ENCODE assay signal across 15 mouse cellular contexts in genomic region chr5:72882412-72882765, GRCm38 (mm10). TPM values are rescaled to one million over a fixed set of nuclear protein-coding genes. Genes with fewer than 3 reads are reported as not detected.
A peak's percentile ranks its signal among the peaks of the same experiment; 100 is the strongest.
DNase-seq lines count a peak whose midpoint lies in the region; ATAC-seq and TF ChIP-seq lines count a peak whose summit lies in the region.
"Had no signal": no experiment of that assay in that cellular context is flagged by ENCODE, and none has a peak within 500 bp of the region (broad histone marks: within the 10 kb centered on the region; RNA-seq: fewer than 3 reads in every experiment).

No protein-coding gene starts in this region.

- 0 out of 2 replicates have a peak, but pooled peaks have one; percentile 17 for TF ChIP-seq POLR2A in heart, adult 2 months (IDR thresholded peaks at IDR 0.05; ENCODE audit: insufficient read depth, low read depth, low read length)

- peak overlapping the region; percentile 91 for H3K27ac ChIP-seq in heart, adult 2 months
- H3K27ac ChIP-seq: embryonic facial prominence, embryonic 12.5 days; forebrain, embryonic 12.5 days; stomach, embryonic 15.5 days had no signal

- no peaks in the 10 kb centered on the region; the same call in 1 of the 2 replicates for H3K36me3 ChIP-seq in heart, adult 2 months (ENCODE audit: control insufficient read depth, insufficient read depth, low read length)
- H3K36me3 ChIP-seq: embryonic facial prominence, embryonic 12.5 days; forebrain, embryonic 12.5 days; stomach, embryonic 15.5 days had no signal

- no peak overlapping the region for H3K4me3 ChIP-seq in heart, adult 2 months
- H3K4me3 ChIP-seq: embryonic facial prominence, embryonic 12.5 days; forebrain, embryonic 12.5 days; stomach, embryonic 15.5 days had no signal

- 0 out of 2 replicates have a peak, but pooled peaks have one; percentile 13 for TF ChIP-seq EP300 in heart, adult 2 months (IDR thresholded peaks at IDR 0.05; ENCODE audit: insufficient read depth, low read depth, low read length)

- 35% methylated on average over 2 of the region's 2 CpGs for WGBS in heart, adult 2 months

- TF ChIP-seq CTCF in heart, adult 2 months (IDR thresholded peaks at IDR 0.05): no peak

- no peaks in the 10 kb centered on the region for H3K27me3 ChIP-seq in heart, adult 2 months (ENCODE audit: control insufficient read depth, insufficient read depth, low read length)
- H3K27me3 ChIP-seq: embryonic facial prominence, embryonic 12.5 days; forebrain, embryonic 12.5 days; stomach, embryonic 15.5 days had no signal

- H3K4me1 ChIP-seq in heart, adult 2 months (ENCODE audit: control insufficient read depth, insufficient read depth, low read length): no peaks in the 10 kb centered on the region; the same call in 1 of the 2 replicates
- H3K4me1 ChIP-seq: embryonic facial prominence, embryonic 12.5 days; forebrain, embryonic 12.5 days; stomach, embryonic 15.5 days had no signal

- DNase-seq in heart, adult 2 months: peak in 1 of 2 experiments; percentile 44
- DNase-seq in heart, postnatal 4 days: no peak
- peak; percentile 34 to 62 for DNase-seq in heart, postnatal 10 days
- DNase-seq in layer of hippocampus, postnatal 14 days (ENCODE audit: low spot score in 2 of 2): no peak
- DNase-seq: cerebellum, postnatal 10 days; kidney, adult 2 months; right cerebral cortex, postnatal 25 days; thymus, postnatal 4 days had no signal

- intact Hi-C loops in heart, adult 2 months (cut with DNase I): no loop called here
- intact Hi-C loops in heart, postnatal 10 days (cut with DNase I): no loop called here

- ATAC-seq in granulocyte monocyte progenitor cell, adult 5-6 weeks (replicated peaks; ENCODE audit: poor library complexity, severe bottlenecking): peak; percentile 47
- peak; percentile 75 for ATAC-seq in megakaryocyte progenitor cell, adult 5-6 weeks (replicated peaks; ENCODE audit: poor library complexity)
- ATAC-seq in CD4-positive, CD25-positive, alpha-beta regulatory T cell, adult 4 months: no peak
- ATAC-seq: lung, postnatal 0 days had no signal

- no peak overlapping the region for H3K9ac ChIP-seq in heart, adult 2 months (ENCODE audit: low read depth, low read length)
- H3K9ac ChIP-seq: embryonic facial prominence, embryonic 12.5 days; forebrain, embryonic 12.5 days; stomach, embryonic 15.5 days had no signal

- no peaks in the 10 kb centered on the region for H3K79me2 ChIP-seq in heart, adult 2 months (replicated peaks; ENCODE audit: control insufficient read depth, insufficient read depth, low read length)

RNA-seq across cellular contexts. Expression of gene Tec, which starts 14.1 kb away (rescaled TPM):
- 10 to 100 TPM; 12.8 to 13.8 TPM for total RNA-seq in heart, adult 2 months (2021)
- 5.7 and 9.3 TPM in 2 replicates for polyA plus RNA-seq in heart, adult 2 months (2012; rRNA removed)
- total RNA-seq in heart, postnatal 4 days (2021): 10 to 100 TPM; 13.2 TPM
- total RNA-seq in granulocyte monocyte progenitor cell, adult 5-6 weeks (2014; fragmentation: Nextera tagmentation): 36.0 and 42.9 TPM in 2 replicates
- total RNA-seq in granulocyte monocyte progenitor cell, adult 5-6 weeks (2017): 33.9 and 39.8 TPM in 2 replicates
- 10 to 100 TPM in 1 of 2 experiments, 1 to 10 TPM in 1; 8.0 to 10.8 TPM for total RNA-seq in heart, postnatal 10 days (2021)
- 23.4 and 23.5 TPM in 2 replicates for total RNA-seq in megakaryocyte progenitor cell, adult 5-6 weeks (2015)
- total RNA-seq in megakaryocyte progenitor cell, adult 5-6 weeks (2017): 33.4 and 42.2 TPM in 2 replicates
- 10 to 100 TPM; 11.5 to 19.9 TPM for polyA plus RNA-seq in CD4-positive, CD25-positive, alpha-beta regulatory T cell, adult 4 months (2017; shearing (Covaris generic))
- total RNA-seq in layer of hippocampus, postnatal 14 days (2021): 1 to 10 TPM; 1.8 to 1.9 TPM

RNA-seq across cellular contexts. Expression of gene Slain2, which starts 31.7 kb away (rescaled TPM):
- 100 to 1,000 TPM; 149 to 186 TPM for total RNA-seq in heart, adult 2 months (2021)
- 53.7 and 84.5 TPM in 2 replicates for polyA plus RNA-seq in heart, adult 2 months (2012; rRNA removed)
- 100 to 1,000 TPM; 116 to 121 TPM for total RNA-seq in heart, postnatal 4 days (2021)
- 44.5 and 60.4 TPM in 2 replicates for total RNA-seq in granulocyte monocyte progenitor cell, adult 5-6 weeks (2014; fragmentation: Nextera tagmentation)
- total RNA-seq in granulocyte monocyte progenitor cell, adult 5-6 weeks (2017): 58.3 and 70.7 TPM in 2 replicates
- 100 to 1,000 TPM; 128 to 131 TPM for total RNA-seq in heart, postnatal 10 days (2021)
- total RNA-seq in megakaryocyte progenitor cell, adult 5-6 weeks (2015): 43.2 and 48.5 TPM in 2 replicates
- 48.0 and 58.0 TPM in 2 replicates for total RNA-seq in megakaryocyte progenitor cell, adult 5-6 weeks (2017)
- polyA plus RNA-seq in CD4-positive, CD25-positive, alpha-beta regulatory T cell, adult 4 months (2017; shearing (Covaris generic)): 10 to 100 TPM in 1 of 2 experiments, 1 to 10 TPM in 1; 9.8 to 10.8 TPM
- total RNA-seq in layer of hippocampus, postnatal 14 days (2021): 10 to 100 TPM; 24.4 to 27.4 TPM

Comparison
In these comparisons a context has a peak if more than half of its experiments do, and no peak if none do; other contexts are left out.
1. DNase-seq: peak in heart, postnatal 10 days (2 of 2); none in heart, postnatal 4 days (single experiment) and layer of hippocampus, postnatal 14 days (0 of 2).